Mouse (Mus musculus): ENCODE data around the gene Tpi1.

The Tpi1 gene

DNA sequence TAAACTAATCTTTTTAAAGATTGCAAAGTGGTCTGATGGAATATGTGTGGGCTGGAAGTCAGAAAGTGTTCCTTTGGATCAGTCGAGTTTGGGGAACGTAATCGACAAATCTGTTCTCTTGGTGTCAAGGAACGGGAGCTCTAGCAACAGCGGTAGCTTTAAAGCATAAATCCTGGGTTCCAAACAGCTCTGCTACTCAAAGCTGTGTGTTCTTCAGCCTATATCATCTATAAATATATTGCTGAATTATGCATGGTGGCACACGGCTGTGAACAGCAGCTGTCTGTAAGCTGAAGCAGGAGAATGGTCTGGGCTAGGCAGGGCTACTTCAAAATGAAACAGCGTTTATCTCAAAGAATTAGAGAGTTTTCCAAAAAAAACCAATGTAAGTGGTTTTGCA is 33.2 kb downstream of the Tpi1 start:
- no peak for DNase-seq (ENCODE audit: inconsistent age in 2 of 2, low spot score in 1 of 2)

GRCm38 (mm10) chr6:124779984-124780416 is 34.1 kb downstream of the Tpi1 start:
- DNase-seq (ENCODE audit: inconsistent age in 2 of 2, low spot score in 1 of 2) = no peak

- peak; percentile 54 to 86 for DNase-seq (ENCODE audit: inconsistent age in 2 of 2, low spot score in 1 of 2)
These were observed 34.7 kb downstream of the Tpi1 start, which contains the start of gene Lrrc23 for GRCm38 (mm10) chr6:124779222-124779983. Lrrc23 (minus strand) TSS chr6:124779727.

DNA sequence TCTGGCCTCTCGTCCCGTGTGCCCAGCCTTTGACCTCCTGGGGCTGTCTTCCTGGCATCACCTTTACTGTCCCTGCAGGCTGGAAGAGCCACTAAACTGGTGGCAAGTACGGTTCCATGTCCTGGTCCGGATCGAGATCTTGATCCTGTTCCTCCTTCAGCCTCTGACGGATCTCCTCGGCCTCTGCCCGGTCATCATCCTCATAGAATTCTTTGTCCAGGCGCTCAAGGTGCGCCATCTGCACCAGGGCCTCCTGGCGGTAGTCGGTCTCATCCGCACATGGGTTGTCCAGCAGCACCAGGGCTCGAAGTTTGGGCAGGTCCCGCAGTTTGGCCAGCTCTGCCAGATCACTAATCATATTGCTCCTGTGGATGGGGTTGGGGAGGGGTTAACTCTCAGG is 43.6 kb downstream of the Tpi1 start:
- DNase-seq (ENCODE audit: inconsistent age in 2 of 2, low spot score in 1 of 2) = no peak

GRCm38 (mm10) chr6:124770013-124770412 is 44.1 kb downstream of the Tpi1 start:
- DNase-seq (ENCODE audit: inconsistent age in 2 of 2, low spot score in 1 of 2) = no peak

- peak; percentile 73 to 75 for DNase-seq (ENCODE audit: inconsistent age in 2 of 2, low spot score in 1 of 2)
These were observed 44.9 kb downstream of the Tpi1 start, which contains the start of gene Eno2 for GRCm38 (mm10) chr6:124769101-124769765. Eno2 (minus strand) TSS chr6:124769673.

DNA sequence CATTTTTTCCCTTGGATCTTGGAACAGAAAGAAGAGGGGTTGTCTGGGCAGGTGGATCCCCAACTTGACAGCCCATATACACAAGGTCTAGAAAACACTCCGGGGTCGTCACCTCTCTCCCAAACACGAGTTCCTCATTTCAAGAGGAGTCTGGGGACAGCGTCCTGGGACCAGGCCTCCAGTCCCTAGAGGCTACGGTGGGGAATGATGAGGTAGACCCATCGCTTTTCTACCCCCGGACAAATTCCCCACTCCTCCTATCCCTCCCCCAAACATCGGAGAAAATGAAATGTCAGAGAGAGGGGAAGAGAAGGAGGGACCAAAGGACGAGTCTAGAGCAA is 45.4 kb downstream of the Tpi1 start:
- peak in 1 of 2 experiments; percentile 44 for DNase-seq (ENCODE audit: inconsistent age in 2 of 2, low spot score in 1 of 2)

GRCm38 (mm10) chr6:124767920-124768703 is 46.0 kb downstream of the Tpi1 start:
- peak in 1 of 2 experiments; percentile 44 for DNase-seq (ENCODE audit: inconsistent age in 2 of 2, low spot score in 1 of 2)

DNA sequence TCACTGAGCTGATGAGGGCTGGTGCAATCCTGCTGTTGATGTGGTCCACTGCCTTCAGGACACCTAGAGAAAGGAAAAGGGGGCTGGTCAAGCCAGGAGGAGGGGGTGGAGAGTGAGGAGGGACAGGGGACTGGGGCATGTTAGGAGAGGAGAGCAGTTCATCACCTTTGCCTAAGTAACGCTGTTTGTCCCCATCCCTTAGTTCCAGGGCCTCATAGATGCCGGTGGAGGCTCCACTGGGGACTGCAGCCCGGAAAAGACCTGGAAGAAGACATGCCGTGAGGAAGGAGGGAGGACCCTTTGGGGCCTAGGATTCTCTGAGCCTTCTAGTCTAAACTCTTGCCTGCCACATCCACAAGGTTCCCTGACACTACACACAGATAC is 46.6 kb downstream of the Tpi1 start:
- DNase-seq (ENCODE audit: inconsistent age in 2 of 2, low spot score in 1 of 2) = no peak

- no peak for DNase-seq (ENCODE audit: inconsistent age in 2 of 2, low spot score in 1 of 2)
These were observed 48.1 kb downstream of the Tpi1 start for GRCm38 (mm10) chr6:124765951-124766350.

Measured in adrenal gland, adult (tissue).